ENCODE assay signal across 9 mouse cellular contexts in the genomic region with DNA sequence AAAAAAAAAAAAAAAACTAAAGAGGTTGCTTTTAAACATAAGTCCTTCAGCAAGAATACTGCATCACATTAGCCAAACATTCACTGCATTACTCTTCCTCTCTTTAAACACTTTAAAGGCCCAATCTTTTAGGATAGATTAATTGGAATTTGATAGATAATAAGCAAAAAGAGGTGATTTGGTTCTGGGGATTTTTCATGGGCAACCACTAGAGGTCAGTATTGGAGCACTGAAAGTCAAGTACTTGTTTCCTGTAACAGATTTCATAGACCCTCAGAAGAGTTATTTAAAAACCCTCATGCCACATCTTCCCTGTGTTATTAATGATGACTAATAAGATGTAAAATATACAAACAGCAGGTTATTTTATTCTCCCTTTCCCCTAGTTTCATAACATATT.
DNase-seq lines count a peak whose midpoint lies in the region; ATAC-seq and TF ChIP-seq lines count a peak whose summit lies in the region.
"Had no signal": no experiment of that assay in that cellular context is flagged by ENCODE, and none has a peak within 500 bp of the region (broad histone marks: within the 10 kb centered on the region; RNA-seq: fewer than 3 reads in every experiment).

No protein-coding gene starts in this region.

- no peaks in the 10 kb centered on the region for H3K9me3 ChIP-seq in hindbrain, embryonic 14.5 days (ENCODE audit: control insufficient read depth, low read length)
- no peaks in the 10 kb centered on the region for H3K9me3 ChIP-seq in hindbrain, embryonic 10.5 days
- H3K9me3 ChIP-seq in stomach, postnatal 0 days (ENCODE audit: control insufficient read depth, low read length), result no peaks in the 10 kb centered on the region

- H3K4me2 ChIP-seq in hindbrain, embryonic 14.5 days (replicated peaks), result no peak overlapping the region
- no peak overlapping the region for H3K4me2 ChIP-seq in stomach, postnatal 0 days (replicated peaks; ENCODE audit: low read depth)

- no peaks in the 10 kb centered on the region for H3K27me3 ChIP-seq in hindbrain, embryonic 14.5 days (ENCODE audit: control insufficient read depth, insufficient read depth, low read length)
- H3K27me3 ChIP-seq in hindbrain, embryonic 10.5 days (ENCODE audit: insufficient read depth, poor library complexity, severe bottlenecking), result no peaks in the 10 kb centered on the region
- no peaks in the 10 kb centered on the region for H3K27me3 ChIP-seq in stomach, postnatal 0 days (ENCODE audit: control insufficient read depth, insufficient read depth, low read length)

- TF ChIP-seq CTCF in stomach, postnatal 0 days (IDR thresholded peaks at IDR 0.05; ENCODE audit: low read depth), result peak; percentile 83

- TF ChIP-seq EP300 in stomach, postnatal 0 days (optimal IDR thresholded peaks at IDR 0.05), result no peak

- DNase-seq in hindbrain, embryonic 14.5 days (ENCODE audit: low spot score), result peak; percentile 89
- DNase-seq in hindbrain, embryonic 10.5 days (ENCODE audit: low spot score), result no peak
- peak; percentile 21 for DNase-seq in urinary bladder, postnatal 14 days (ENCODE audit: low spot score)
- DNase-seq in urinary bladder, postnatal 36 days (ENCODE audit: low spot score in 2 of 2), result no peak
- DNase-seq in c-Kit-positive CD71-positive TER-119-positive erythroid progenitor cells, embryonic 14.5 days (ENCODE audit: low spot score), result peak; percentile 67
- DNase-seq in layer of hippocampus, postnatal 14 days (ENCODE audit: low spot score in 2 of 2), result peak; percentile 28 to 75
- no peak for DNase-seq in stomach, postnatal 0 days (ENCODE audit: low spot score)

- H3K36me3 ChIP-seq in hindbrain, embryonic 14.5 days (replicated peaks; ENCODE audit: control insufficient read depth, insufficient read depth), result no peaks in the 10 kb centered on the region
- no peaks in the 10 kb centered on the region for H3K36me3 ChIP-seq in hindbrain, embryonic 10.5 days
- H3K36me3 ChIP-seq in stomach, postnatal 0 days (ENCODE audit: control insufficient read depth, insufficient read depth, low read length), result no peaks in the 10 kb centered on the region

- no peak overlapping the region for H3K27ac ChIP-seq in hindbrain, embryonic 14.5 days
- H3K27ac ChIP-seq in hindbrain, embryonic 10.5 days, result no peak overlapping the region
- H3K27ac ChIP-seq in stomach, postnatal 0 days (replicated peaks), result no peak overlapping the region

- H3K4me1 ChIP-seq in hindbrain, embryonic 14.5 days (replicated peaks; ENCODE audit: control insufficient read depth, insufficient read depth, low read length), result no peaks in the 10 kb centered on the region
- H3K4me1 ChIP-seq in hindbrain, embryonic 10.5 days (replicated peaks), result no peaks in the 10 kb centered on the region
- H3K4me1 ChIP-seq in stomach, postnatal 0 days (replicated peaks; ENCODE audit: control insufficient read depth, insufficient read depth), result no peaks in the 10 kb centered on the region

- no peak overlapping the region for H3K4me3 ChIP-seq in hindbrain, embryonic 14.5 days (replicated peaks; ENCODE audit: low read length)
- no peak overlapping the region for H3K4me3 ChIP-seq in hindbrain, embryonic 10.5 days
- H3K4me3 ChIP-seq in stomach, postnatal 0 days (ENCODE audit: low read depth, low read length), result no peak overlapping the region
- H3K4me3 ChIP-seq: myocyte had no signal

- no peak for ATAC-seq in hindbrain, embryonic 14.5 days (ENCODE audit: low FRiP score)
- no peak for ATAC-seq in stomach, postnatal 0 days (ENCODE audit: low FRiP score, low TSS enrichment)
- ATAC-seq in frontal cortex, adult (ENCODE audit: low TSS enrichment), result no peak

- H3K9ac ChIP-seq in hindbrain, embryonic 14.5 days, result no peak overlapping the region
- no peak overlapping the region for H3K9ac ChIP-seq in stomach, postnatal 0 days (ENCODE audit: low read length)

Comparison
In these comparisons a context has a peak if more than half of its experiments do, and no peak if none do; other contexts are left out.
1. DNase-seq: peak in hindbrain, embryonic 14.5 days (single experiment), urinary bladder, postnatal 14 days (single experiment), c-Kit-positive CD71-positive TER-119-positive erythroid progenitor cells, embryonic 14.5 days (single experiment) and layer of hippocampus, postnatal 14 days (2 of 2); none in hindbrain, embryonic 10.5 days (single experiment), urinary bladder, postnatal 36 days (0 of 2) and stomach, postnatal 0 days (single experiment).